Mouse (Mus musculus) heart, embryonic 13.5 days (tissue): ENCODE results near the gene Lrpap1. TPM values are rescaled to one million over a fixed set of nuclear protein-coding genes. Genes with fewer than 3 reads are reported as not detected.

ENCODE experiments used
- ATAC-seq: fragments of 200-750 bp; cut with Nextera tagmentation; 2 replicates; pipeline ENCODE4 v1.8.0; 2017; ENCODE audit warnings: moderate TSS enrichment; ENCODE audit not compliant: insufficient number of reproducible peaks, low FRiP score, low TSS enrichment; ENCODE audit errors: extremely low read depth
- H3K27ac ChIP-seq: fragments of 300-500 bp; sonication (generic); replicated peaks from 2 replicates; pipeline ENCODE4 v1.5.1; 2015; ENCODE audit warnings: moderate library complexity, mild to moderate bottlenecking, inconsistent platforms
- H3K27me3 ChIP-seq: fragments of 300-500 bp; sonication (generic); replicated peaks from 2 replicates; pipeline ENCODE4 v1.6.1; 2015; ENCODE audit warnings: mild to moderate bottlenecking, inconsistent platforms
- H3K36me3 ChIP-seq: fragments of 300-500 bp; sonication (generic); 2 replicates; pipeline ENCODE4 v1.6.1; 2015; ENCODE audit warnings: mild to moderate bottlenecking, inconsistent platforms
- H3K4me1 ChIP-seq: fragments of 300-500 bp; sonication (generic); 2 replicates; pipeline ENCODE4 v1.6.1; 2015; ENCODE audit warnings: inconsistent platforms
- H3K4me2 ChIP-seq: fragments of 300-500 bp; sonication (generic); 2 replicates; pipeline ENCODE4 v1.6.1; 2015; ENCODE audit warnings: inconsistent platforms, mild to moderate bottlenecking, moderate library complexity
- H3K4me3 ChIP-seq: fragments of 300-500 bp; sonication (generic); 2 replicates; pipeline ENCODE4 v1.5.1; 2015; ENCODE audit warnings: moderate library complexity, mild to moderate bottlenecking, inconsistent platforms
- H3K9ac ChIP-seq: fragments of 300-500 bp; sonication (generic); 2 replicates; pipeline ENCODE4 v1.6.1; 2015; ENCODE audit warnings: inconsistent platforms, mild to moderate bottlenecking, moderate library complexity
- H3K9me3 ChIP-seq: fragments of 300-500 bp; sonication (generic); 2 replicates; pipeline ENCODE4 v1.6.1; 2016; ENCODE audit warnings: inconsistent platforms
- WGBS: fragments of 180-500 bp; shearing (Covaris S2); methylation state at CpG from one replicate; pipeline ENCODE4 v1.1.7; 2015; ENCODE audit warnings: mixed read lengths; 5-methylcytosine and 5-hydroxymethylcytosine counted together
- polyA plus RNA-seq: library from polyadenylated mRNA; unstranded; fragments of >200 nt; fragmentation: Nextera tagmentation; extraction: Ambion mirVana; gene quantifications from 2 replicates; pipeline ENCODE4 v1.2.1, GENCODE M21; 2015

The Lrpap1 gene
- polyA plus RNA-seq = 113 and 125 TPM in 2 replicates

GRCm38 (mm10) chr5:35104960-35105921 is at the start of gene Lrpap1:
Gene Lrpap1 (minus strand): TSS chr5:35105766.
- Histone ChIP-seq H3K4me3 (peak within 1 kb of the TSS; percentile 80), H3K9me3 (no peaks in the 10 kb centered on the region), H3K27ac (peak within 1 kb of the TSS; percentile 76), H3K4me1 (peaks cover 29% of the 10 kb centered on the region), H3K27me3 (no peaks in the 10 kb centered on the region; the same call in 1 of the 2 replicates), H3K9ac (peak within 1 kb of the TSS; percentile 87), H3K36me3 (peaks cover 24% of the 10 kb centered on the region), H3K4me2 (peak within 1 kb of the TSS; percentile 75)
- under 1% methylated on average over 38 of the region's 39 CpGs for WGBS
- ATAC-seq = peak; percentile 93

GRCm38 (mm10) chr5:35149939-35150338 is 44.4 kb upstream of the Lrpap1 start:
- Histone ChIP-seq H3K36me3 (no peaks in the 10 kb centered on the region), H3K4me1 (peaks cover 45% of the 10 kb centered on the region), H3K9me3 (no peaks in the 10 kb centered on the region; the same call in 1 of the 2 replicates), H3K4me2 (no peak overlapping the region), H3K27me3 (no peaks in the 10 kb centered on the region), H3K27ac (no peak overlapping the region), H3K4me3 (no peak overlapping the region), H3K9ac (no peak overlapping the region)
- ATAC-seq = no peak
- 65% methylated on average over 5 of the region's 5 CpGs for WGBS

- no peak overlapping the region for H3K4me2 ChIP-seq
- no peaks in the 10 kb centered on the region for H3K27me3 ChIP-seq
- H3K27ac ChIP-seq = no peak overlapping the region
- peaks cover 49% of the 10 kb centered on the region for H3K4me1 ChIP-seq
- WGBS = 69% methylated on average over 4 of the region's 4 CpGs
- no peak overlapping the region for H3K4me3 ChIP-seq
- H3K36me3 ChIP-seq = no peaks in the 10 kb centered on the region
- H3K9me3 ChIP-seq = no peaks in the 10 kb centered on the region; the same call in 1 of the 2 replicates
- no peak for ATAC-seq
- H3K9ac ChIP-seq = no peak overlapping the region
These were observed 44.0 kb upstream of the Lrpap1 start for GRCm38 (mm10) chr5:35149526-35149925.

- no peak overlapping the region for H3K4me2 ChIP-seq
- peaks cover 60% of the 10 kb centered on the region for H3K4me1 ChIP-seq
- H3K36me3 ChIP-seq = no peaks in the 10 kb centered on the region
- 63% methylated on average over 8 of the region's 8 CpGs for WGBS
- no peak overlapping the region for H3K27ac ChIP-seq
- H3K27me3 ChIP-seq = no peaks in the 10 kb centered on the region
- no peak for ATAC-seq
- H3K9me3 ChIP-seq = no peaks in the 10 kb centered on the region; the same call in 1 of the 2 replicates
- no peak overlapping the region for H3K4me3 ChIP-seq
- H3K9ac ChIP-seq = no peak overlapping the region
These were observed 42.6 kb upstream of the Lrpap1 start for GRCm38 (mm10) chr5:35147963-35148767.

GRCm38 (mm10) chr5:35147155-35147962 is 41.8 kb upstream of the Lrpap1 start:
- Histone ChIP-seq H3K4me1 (peaks cover 52% of the 10 kb centered on the region), H3K9ac (no peak overlapping the region), H3K27me3 (no peaks in the 10 kb centered on the region), H3K4me3 (no peak overlapping the region), H3K27ac (peak overlapping the region; percentile 55), H3K4me2 (no peak overlapping the region), H3K9me3 (no peaks in the 10 kb centered on the region; the same call in 1 of the 2 replicates), H3K36me3 (no peaks in the 10 kb centered on the region)
- ATAC-seq = no peak
- WGBS = 10% methylated on average over 2 of the region's 2 CpGs

- H3K9ac ChIP-seq = peak overlapping the region; percentile 34; the same call in 1 of the 2 replicates
- H3K4me2 ChIP-seq = no peak overlapping the region
- no peak overlapping the region for H3K4me3 ChIP-seq
- H3K9me3 ChIP-seq = no peaks in the 10 kb centered on the region; the same call in 1 of the 2 replicates
- ATAC-seq = no peak
- H3K27ac ChIP-seq = peak overlapping the region; percentile 55
- 77% methylated on average over 2 of the region's 2 CpGs for WGBS
- H3K36me3 ChIP-seq = no peaks in the 10 kb centered on the region
- H3K27me3 ChIP-seq = no peaks in the 10 kb centered on the region
- peaks cover 46% of the 10 kb centered on the region for H3K4me1 ChIP-seq
These were observed 41.2 kb upstream of the Lrpap1 start for GRCm38 (mm10) chr5:35146747-35147146.

- no peak overlapping the region for H3K27ac ChIP-seq
- no peak overlapping the region for H3K9ac ChIP-seq
- WGBS = 63% methylated on average over 2 of the region's 2 CpGs
- no peaks in the 10 kb centered on the region for H3K36me3 ChIP-seq
- H3K4me1 ChIP-seq = peaks cover 46% of the 10 kb centered on the region
- no peak overlapping the region for H3K4me2 ChIP-seq
- no peaks in the 10 kb centered on the region for H3K9me3 ChIP-seq
- no peak overlapping the region for H3K4me3 ChIP-seq
- no peaks in the 10 kb centered on the region; the same call in 1 of the 2 replicates for H3K27me3 ChIP-seq
- ATAC-seq = no peak
These were observed 39.1 kb upstream of the Lrpap1 start for GRCm38 (mm10) chr5:35144716-35145115.

GRCm38 (mm10) chr5:35143460-35144245 is 38.1 kb upstream of the Lrpap1 start:
- H3K27me3 ChIP-seq = no peaks in the 10 kb centered on the region; the same call in 1 of the 2 replicates
- no peak overlapping the region for H3K27ac ChIP-seq
- H3K4me2 ChIP-seq = no peak overlapping the region
- H3K36me3 ChIP-seq = no peaks in the 10 kb centered on the region
- peaks cover 54% of the 10 kb centered on the region for H3K4me1 ChIP-seq
- H3K4me3 ChIP-seq = no peak overlapping the region
- WGBS = 38% methylated on average over 9 of the region's 10 CpGs
- no peaks in the 10 kb centered on the region for H3K9me3 ChIP-seq
- H3K9ac ChIP-seq = 0 out of 2 replicates have a peak overlapping the region, but pooled peaks have one; percentile 24
- ATAC-seq = no peak

GRCm38 (mm10) chr5:35142910-35143309 is 37.3 kb upstream of the Lrpap1 start:
- WGBS = 52% methylated on average over 1 of the region's 1 CpGs
- no peak overlapping the region for H3K4me3 ChIP-seq
- no peaks in the 10 kb centered on the region for H3K36me3 ChIP-seq
- H3K4me2 ChIP-seq = no peak overlapping the region
- no peaks in the 10 kb centered on the region; the same call in 1 of the 2 replicates for H3K27me3 ChIP-seq
- H3K27ac ChIP-seq = no peak overlapping the region
- no peaks in the 10 kb centered on the region for H3K9me3 ChIP-seq
- ATAC-seq = no peak
- H3K9ac ChIP-seq = no peak overlapping the region
- peaks cover 60% of the 10 kb centered on the region for H3K4me1 ChIP-seq

- Histone ChIP-seq H3K4me3 (no peak overlapping the region), H3K9ac (no peak overlapping the region), H3K36me3 (no peaks in the 10 kb centered on the region), H3K4me2 (no peak overlapping the region), H3K9me3 (no peaks in the 10 kb centered on the region), H3K27me3 (no peaks in the 10 kb centered on the region; the same call in 1 of the 2 replicates), H3K27ac (no peak overlapping the region), H3K4me1 (peaks cover 51% of the 10 kb centered on the region)
- ATAC-seq = no peak
- WGBS = 45% methylated on average over 3 of the region's 3 CpGs
These were observed 35.8 kb upstream of the Lrpap1 start for GRCm38 (mm10) chr5:35141316-35141715.
